Mouse (Mus musculus): ENCODE data around the gene Col26a1.

DNA sequence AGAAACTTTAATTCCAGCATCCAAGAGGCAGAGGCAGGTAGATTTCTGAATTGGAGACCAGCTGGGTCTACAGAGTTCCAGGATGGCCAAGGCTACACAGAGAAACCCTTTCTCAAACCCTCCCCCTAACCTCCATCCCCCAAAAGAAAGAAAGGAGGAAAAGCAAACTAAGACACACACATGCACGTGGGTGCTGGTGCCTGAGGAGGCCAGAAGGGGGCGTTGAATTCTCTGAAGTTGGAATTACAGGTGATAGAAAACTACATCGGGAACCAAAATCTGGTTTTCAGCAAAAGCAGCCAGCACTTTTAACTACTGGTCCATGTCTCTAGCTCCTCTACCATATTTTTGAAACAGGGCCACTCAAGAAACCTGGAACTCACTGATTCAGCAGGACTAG, 21.6 kb upstream of the Col26a1 start:
- TF ChIP-seq CTCF (conservative IDR thresholded peaks at IDR 0.05; ENCODE audit: insufficient read depth, insufficient read length, low read depth, low read length) (no peak), POLR2A (IDR thresholded peaks at IDR 0.05; ENCODE audit: low read depth, low read length) (no peak)
